Mouse (Mus musculus): ENCODE data around the gene AW146154. TPM values are rescaled to one million over a fixed set of nuclear protein-coding genes. Genes with fewer than 3 reads are reported as not detected.
A peak's percentile ranks its signal among the peaks of the same experiment; 100 is the strongest.
"Not testable (repeated sequence)": the region's sequence is repeated elsewhere in the genome, so short reads cannot be mapped to it uniquely, and the experiment has no call there.

The AW146154 gene
- polyA plus RNA-seq (2012; rRNA removed) = 1.0 and 1.2 TPM in 2 replicates

DNA sequence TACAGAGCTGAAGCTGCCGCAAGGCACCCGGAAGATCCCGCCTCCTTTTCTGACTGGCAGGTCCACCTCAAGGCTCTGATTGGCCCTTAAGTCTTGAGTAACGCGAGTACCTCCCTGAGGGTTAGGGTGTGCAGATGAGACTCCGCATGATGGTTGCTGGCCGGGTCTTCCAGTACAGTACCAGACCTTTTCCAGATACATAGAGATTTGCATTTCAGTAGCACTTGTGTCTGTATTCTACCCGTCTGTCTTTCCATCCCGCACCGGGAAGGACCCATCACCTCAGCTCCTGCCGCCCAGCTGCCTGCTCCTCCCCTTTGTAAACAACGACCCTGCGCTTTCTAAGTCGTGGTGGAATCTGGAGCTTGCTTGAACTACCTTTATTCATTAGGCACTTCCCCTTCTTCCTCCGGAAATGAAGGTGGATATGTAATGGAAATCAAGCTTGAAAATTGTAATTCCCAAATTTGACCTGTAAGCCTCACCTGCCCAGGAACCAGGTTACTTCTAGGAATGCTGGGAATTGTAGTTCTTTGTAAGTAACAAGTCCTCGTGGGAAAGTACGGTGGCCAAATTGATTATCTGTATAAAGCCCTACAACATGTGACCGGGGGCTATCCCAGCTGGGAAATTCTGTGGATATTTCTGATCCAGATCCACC lies at the start of gene AW146154, which contains the start of gene Gm20449:
TSS of gene AW146154 (minus strand) at position 502 of the 661 bp plus-strand sequence.
TSS of gene Gm20449 (minus strand) at position 29 of the 661 bp plus-strand sequence.
- Histone ChIP-seq H3K27ac (ENCODE audit: control insufficient read depth, insufficient read depth, low read depth, low read length) (peak within 1 kb of the TSS; percentile 77), H3K4me3 (ENCODE audit: control insufficient read depth, low read depth, low read length) (peak within 1 kb of the TSS; percentile 96), H3K4me1 (ENCODE audit: control insufficient read depth, insufficient read depth, low read length) (peaks cover 4% of the 10 kb centered on the region), H3K27me3 (ENCODE audit: control insufficient read depth, insufficient read depth, low read length) (no peaks in the 10 kb centered on the region), H3K36me3 (ENCODE audit: control insufficient read depth, insufficient read depth, low read length) (no peaks in the 10 kb centered on the region)
- no peak for TF ChIP-seq CTCF (IDR thresholded peaks at IDR 0.05; ENCODE audit: control insufficient read depth, insufficient read depth, insufficient replicate concordance, low read depth, low read length)
- peak; percentile 48 for TF ChIP-seq POLR2A (IDR thresholded peaks at IDR 0.05; ENCODE audit: control insufficient read depth, low read depth, low read length)

- Histone ChIP-seq H3K27ac (ENCODE audit: control insufficient read depth, insufficient read depth, low read depth, low read length) (no peak overlapping the region), H3K4me3 (ENCODE audit: control insufficient read depth, low read depth, low read length) (no peak overlapping the region), H3K4me1 (ENCODE audit: control insufficient read depth, insufficient read depth, low read length) (no peaks in the 10 kb centered on the region), H3K27me3 (ENCODE audit: control insufficient read depth, insufficient read depth, low read length) (no peaks in the 10 kb centered on the region), H3K36me3 (ENCODE audit: control insufficient read depth, insufficient read depth, low read length) (no peaks in the 10 kb centered on the region)
- no peak for TF ChIP-seq POLR2A (IDR thresholded peaks at IDR 0.05; ENCODE audit: control insufficient read depth, low read depth, low read length)
- TF ChIP-seq CTCF (IDR thresholded peaks at IDR 0.05; ENCODE audit: control insufficient read depth, insufficient read depth, insufficient replicate concordance, low read depth, low read length) = no peak
Observed at GRCm38 (mm10) chr7:41512672-41513071, 13.0 kb upstream of the AW146154 start.

DNA sequence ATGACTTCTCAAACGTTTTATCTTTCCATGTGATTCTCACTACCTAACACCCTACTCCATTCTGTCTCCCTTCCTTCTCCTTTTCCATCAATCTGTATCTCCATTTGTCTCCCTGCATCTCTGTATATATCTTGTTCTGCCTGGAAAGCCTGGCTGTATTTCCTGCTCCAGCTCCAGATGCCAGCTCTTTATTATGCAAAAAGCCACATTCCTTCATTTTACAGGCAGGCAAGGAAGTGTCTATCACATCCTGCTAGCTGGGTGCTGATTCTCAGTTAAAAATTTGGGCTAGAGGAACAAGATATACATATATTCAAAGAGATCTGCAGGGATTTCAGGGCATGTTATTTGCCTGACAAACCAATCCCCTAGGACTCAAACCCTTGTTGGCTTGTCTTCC lies 12.5 kb upstream of the AW146154 start:
- TF ChIP-seq CTCF (IDR thresholded peaks at IDR 0.05; ENCODE audit: control insufficient read depth, insufficient read depth, insufficient replicate concordance, low read depth, low read length) (no peak), POLR2A (IDR thresholded peaks at IDR 0.05; ENCODE audit: control insufficient read depth, low read depth, low read length) (no peak)
- no peak overlapping the region for H3K27ac ChIP-seq (ENCODE audit: control insufficient read depth, insufficient read depth, low read depth, low read length)
- H3K36me3 ChIP-seq (ENCODE audit: control insufficient read depth, insufficient read depth, low read length) = no peaks in the 10 kb centered on the region

DNA sequence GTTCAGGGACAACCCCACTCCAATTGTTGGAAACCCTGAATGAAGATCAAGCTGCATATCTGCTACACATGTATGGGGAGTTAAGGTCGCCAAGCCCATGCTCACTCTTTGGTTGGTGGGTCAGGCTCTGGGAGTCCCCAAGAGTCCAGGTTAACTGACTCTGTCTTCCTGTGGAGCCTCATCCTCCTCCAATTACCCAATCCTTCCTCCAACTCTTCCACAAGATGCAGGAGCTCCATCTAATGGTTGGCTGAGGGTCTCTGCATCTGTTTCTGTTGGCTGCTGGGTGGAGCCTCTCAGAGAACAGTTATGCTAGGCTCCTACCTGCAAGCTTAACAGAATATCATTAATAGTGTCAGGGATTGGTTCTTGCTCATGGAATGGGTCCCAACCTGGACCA lies 2.7 kb upstream of the AW146154 start:
- no peaks in the 10 kb centered on the region for H3K36me3 ChIP-seq (ENCODE audit: control insufficient read depth, insufficient read depth, low read length)
- TF ChIP-seq CTCF (IDR thresholded peaks at IDR 0.05; ENCODE audit: control insufficient read depth, insufficient read depth, insufficient replicate concordance, low read depth, low read length) (no peak), POLR2A (IDR thresholded peaks at IDR 0.05; ENCODE audit: control insufficient read depth, low read depth, low read length) (no peak)

More for the DNA sequence above, 12.5 kb upstream of the AW146154 start:
- no peaks in the 10 kb centered on the region for H3K4me1 ChIP-seq (ENCODE audit: control insufficient read depth, insufficient read depth, low read length)
- H3K4me3 ChIP-seq (ENCODE audit: control insufficient read depth, low read depth, low read length) = no peak overlapping the region
- H3K27me3 ChIP-seq (ENCODE audit: control insufficient read depth, insufficient read depth, low read length) = no peaks in the 10 kb centered on the region

DNA sequence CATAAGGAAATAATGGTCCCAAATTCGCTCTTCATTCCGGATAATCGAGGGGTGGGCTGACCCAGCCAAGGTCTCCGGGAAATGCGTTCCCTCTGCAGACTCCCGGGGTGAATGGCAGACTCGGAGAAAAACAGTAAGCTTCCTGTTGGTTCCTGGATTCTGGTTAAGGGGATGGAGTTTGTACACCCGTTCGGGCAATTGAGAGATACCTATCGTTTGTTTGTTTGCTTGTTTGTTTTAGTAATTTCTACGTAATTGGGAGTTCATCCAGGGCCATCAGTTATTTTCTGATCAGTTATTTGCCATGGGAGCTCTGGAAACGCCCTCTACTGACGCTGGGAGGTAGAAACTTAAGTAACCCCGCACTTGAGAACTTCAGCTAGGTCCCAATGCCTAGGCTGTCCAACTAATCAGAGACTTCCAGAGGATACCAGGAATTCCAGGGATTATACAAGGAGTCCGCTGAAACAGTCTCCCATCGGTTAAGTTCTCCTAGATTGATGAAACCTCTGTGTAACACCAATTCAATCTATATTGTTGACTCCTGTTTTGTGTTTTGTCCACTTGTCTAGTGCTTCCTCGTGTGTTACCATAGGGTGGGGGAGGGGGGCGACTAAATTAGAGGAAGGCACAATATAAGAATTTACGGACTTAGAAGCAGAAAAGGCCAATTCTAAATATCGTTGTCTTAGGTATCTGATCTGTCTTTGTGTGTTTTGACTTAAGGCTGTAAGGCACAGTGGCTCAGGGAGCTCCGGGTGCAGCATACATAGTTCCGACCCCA lies 653 bp upstream of the AW146154 start:
- no peaks in the 10 kb centered on the region for H3K27me3 ChIP-seq (ENCODE audit: control insufficient read depth, insufficient read depth, low read length)
- H3K27ac ChIP-seq (ENCODE audit: control insufficient read depth, insufficient read depth, low read depth, low read length) = no peak overlapping the region
- H3K4me1 ChIP-seq (ENCODE audit: control insufficient read depth, insufficient read depth, low read length) = peaks cover 4% of the 10 kb centered on the region
- no peaks in the 10 kb centered on the region for H3K36me3 ChIP-seq (ENCODE audit: control insufficient read depth, insufficient read depth, low read length)
- no peak for TF ChIP-seq CTCF (IDR thresholded peaks at IDR 0.05; ENCODE audit: control insufficient read depth, insufficient read depth, insufficient replicate concordance, low read depth, low read length)
- TF ChIP-seq POLR2A (IDR thresholded peaks at IDR 0.05; ENCODE audit: control insufficient read depth, low read depth, low read length) = no peak
- H3K4me3 ChIP-seq (ENCODE audit: control insufficient read depth, low read depth, low read length) = peak overlapping the region; percentile 96

More for the DNA sequence above, 2.7 kb upstream of the AW146154 start:
- Histone ChIP-seq H3K4me3 (ENCODE audit: control insufficient read depth, low read depth, low read length) (no peak overlapping the region), H3K4me1 (ENCODE audit: control insufficient read depth, insufficient read depth, low read length) (peaks cover 4% of the 10 kb centered on the region), H3K27me3 (ENCODE audit: control insufficient read depth, insufficient read depth, low read length) (no peaks in the 10 kb centered on the region), H3K27ac (ENCODE audit: control insufficient read depth, insufficient read depth, low read depth, low read length) (no peak overlapping the region)

GRCm38 (mm10) chr7:41499018-41499388 lies 687 bp downstream of the AW146154 start:
- H3K36me3 ChIP-seq (ENCODE audit: control insufficient read depth, insufficient read depth, low read length); H3K4me1 ChIP-seq (ENCODE audit: control insufficient read depth, insufficient read depth, low read length); H3K27me3 ChIP-seq (ENCODE audit: control insufficient read depth, insufficient read depth, low read length): not testable (repeated sequence)
- H3K4me3 ChIP-seq (ENCODE audit: control insufficient read depth, low read depth, low read length) = peak overlapping the region; percentile 96
- H3K27ac ChIP-seq (ENCODE audit: control insufficient read depth, insufficient read depth, low read depth, low read length) = peak overlapping the region; percentile 77; the same call in 1 of the 2 replicates

DNA sequence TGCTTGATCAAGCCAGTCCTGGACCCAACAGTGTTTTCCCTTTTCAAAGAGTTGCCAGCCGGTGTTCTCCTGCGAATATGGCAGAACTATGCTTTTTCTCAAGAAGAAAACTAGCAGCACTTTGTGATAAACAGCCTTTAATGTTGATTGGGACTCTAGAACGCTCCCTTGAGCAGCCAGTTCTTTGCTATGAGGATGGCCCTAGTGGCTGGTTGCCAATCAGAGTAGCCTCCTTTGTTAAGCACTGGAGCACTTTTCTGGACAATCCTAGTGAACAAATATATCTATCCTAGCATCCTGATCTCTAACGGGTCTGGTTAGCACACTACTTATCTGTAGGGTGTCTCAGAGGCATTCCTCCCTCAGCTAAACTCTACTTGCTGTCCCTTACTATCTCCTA lies 1.2 kb downstream of the AW146154 start:
- not testable (repeated sequence) for H3K36me3 ChIP-seq (ENCODE audit: control insufficient read depth, insufficient read depth, low read length); H3K4me1 ChIP-seq (ENCODE audit: control insufficient read depth, insufficient read depth, low read length); H3K4me3 ChIP-seq (ENCODE audit: control insufficient read depth, low read depth, low read length); H3K27me3 ChIP-seq (ENCODE audit: control insufficient read depth, insufficient read depth, low read length); H3K27ac ChIP-seq (ENCODE audit: control insufficient read depth, insufficient read depth, low read depth, low read length)

All from testis, adult 2 months (tissue).